Mouse (Mus musculus) Patski (cell line): ENCODE measurements around the gene Ext2. TPM values are rescaled to one million over a fixed set of nuclear protein-coding genes. Genes with fewer than 3 reads are reported as not detected.

Experiments used
- ATAC-seq: fragments of 100-300 bp; one replicate; pipeline ENCODE4 v1.8.0; 2021
- CTCF ChIA-PET: fragments of 350-600 bp; sonication (Branson Sonifier 250); formaldehyde crosslinking; loops from one replicate; lab custom pipeline; 2022; ENCODE audit warnings: inconsistent platforms; lab: Charles Lee
- POLR2A ChIA-PET: fragments of 350-600 bp; sonication (Branson Sonifier 250); formaldehyde crosslinking; loops from one replicate; lab custom pipeline; 2022; ENCODE audit warnings: antibody characterized with exemption, inconsistent platforms; lab: Charles Lee
- DNase-seq: peaks from one replicate; pipeline ENCODE4 v3.0.0-alpha.2; 2011; ENCODE audit warnings: low read depth, low spot score
- H3K27me3 ChIP-seq: fragments of 371-371 bp; one replicate; pipeline ENCODE4 v1.5.1; 2021
- CTCF ChIP-seq: fragments of 100-300 bp; IDR thresholded peaks from one replicate; pipeline ENCODE4 v1.5.1; 2021
- in situ Hi-C: fragments of 300-500 bp; cut with MboI; formaldehyde crosslinking; loops from 3 replicates; pipeline ENCODE4 v1.11.1; 2018; ENCODE audit warnings: low pct_unique_long_range_greater_than_20kb, mixed read lengths
- polyA plus RNA-seq: library from polyadenylated mRNA; unstranded; gene quantifications from one replicate; pipeline ENCODE4 v1.2.3, GENCODE M21; 2021

The Ext2 gene
- polyA plus RNA-seq, 1 experiment from 2014 or later: 196 TPM

GRCm38 (mm10) chr2:93699346-93699745 is 123.0 kb downstream of the Ext2 start:
- in situ Hi-C loops: no loop called here
- no peak for TF ChIP-seq CTCF
- DNase-seq: no peak
- CTCF ChIA-PET: no interaction called here
- ATAC-seq: no peak
- POLR2A ChIA-PET: no interaction called here
- H3K27me3 ChIP-seq: no peaks in the 10 kb centered on the region

GRCm38 (mm10) chr2:93696181-93696641 is 126.2 kb downstream of the Ext2 start:
- DNase-seq: no peak
- no peaks in the 10 kb centered on the region for H3K27me3 ChIP-seq
- no peak for TF ChIP-seq CTCF
- ChIA-PET POLR2A (interaction anchor here (0.5 kb wide), 1 partner anchor 44 kb away, joined by 5 read pairs; no protein-coding TSS in a partner anchor), CTCF (interaction anchor here (1.7 kb wide), 1 partner anchor 12 kb away, joined by 3 read pairs; no protein-coding TSS in a partner anchor)
- in situ Hi-C loops: no loop called here
- no peak for ATAC-seq

DNA sequence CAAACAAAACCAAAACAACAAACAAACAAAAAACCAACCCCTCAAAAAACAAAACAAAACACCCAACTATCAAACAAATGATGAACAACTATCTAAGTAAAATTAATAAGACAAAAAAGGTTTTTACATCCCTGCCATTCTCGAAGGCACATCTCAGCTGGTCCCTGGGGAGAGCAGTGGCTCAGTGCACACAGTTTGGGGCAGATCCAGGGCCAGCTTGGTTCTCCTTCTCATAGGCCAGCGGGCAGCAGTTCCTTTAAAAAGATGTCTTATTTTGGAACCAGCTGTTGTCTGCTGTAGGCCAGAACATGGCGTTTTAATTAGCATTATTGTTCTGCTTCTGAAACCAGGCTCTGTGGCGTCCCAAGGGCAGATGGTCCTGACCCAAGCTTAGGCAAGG is 129.3 kb downstream of the Ext2 start:
- ATAC-seq (no peak), DNase-seq (no peak)
- ChIA-PET CTCF (interaction anchor here (0.7 kb wide), 1 partner anchor 94 kb away, joined by 3 read pairs; no protein-coding TSS in a partner anchor), POLR2A (no interaction called here)
- H3K27me3 ChIP-seq: no peaks in the 10 kb centered on the region
- TF ChIP-seq CTCF: no peak
- in situ Hi-C loops: no loop called here

- DNase-seq (no peak), ATAC-seq (no peak)
- ChIA-PET CTCF (no interaction called here), POLR2A (no interaction called here)
- TF ChIP-seq CTCF: no peak
- in situ Hi-C loops: no loop called here
- H3K27me3 ChIP-seq: no peaks in the 10 kb centered on the region
Observed at GRCm38 (mm10) chr2:93690064-93690930, 132.1 kb downstream of the Ext2 start.

- no peaks in the 10 kb centered on the region for H3K27me3 ChIP-seq
- ChIA-PET POLR2A (no interaction called here), CTCF (interaction anchor here (1.0 to 1.4 kb wide), 3 partner anchors 10 to 15 kb away, joined by 3 to 7 read pairs (median 3); no protein-coding TSS in a partner anchor)
- in situ Hi-C loops: no loop called here
- DNase-seq: no peak
- no peak for ATAC-seq
- no peak for TF ChIP-seq CTCF
Observed at GRCm38 (mm10) chr2:93683674-93684073, 138.7 kb downstream of the Ext2 start.

- H3K27me3 ChIP-seq: no peaks in the 10 kb centered on the region
- ChIA-PET POLR2A (no interaction called here), CTCF (interaction anchor here (1.0 kb wide), 1 partner anchor 9 kb away, joined by 3 read pairs; no protein-coding TSS in a partner anchor)
- in situ Hi-C loops: no loop called here
- DNase-seq: no peak
- ATAC-seq: no peak
- no peak for TF ChIP-seq CTCF
Observed at GRCm38 (mm10) chr2:93682601-93683202, 139.7 kb downstream of the Ext2 start.

- in situ Hi-C loops: no loop called here
- no peak for TF ChIP-seq CTCF
- CTCF ChIA-PET: no interaction called here
- POLR2A ChIA-PET: no interaction called here
- H3K27me3 ChIP-seq: no peaks in the 10 kb centered on the region
- DNase-seq (no peak), ATAC-seq (no peak)
Observed at GRCm38 (mm10) chr2:93681321-93681720, 141.0 kb downstream of the Ext2 start.

DNA sequence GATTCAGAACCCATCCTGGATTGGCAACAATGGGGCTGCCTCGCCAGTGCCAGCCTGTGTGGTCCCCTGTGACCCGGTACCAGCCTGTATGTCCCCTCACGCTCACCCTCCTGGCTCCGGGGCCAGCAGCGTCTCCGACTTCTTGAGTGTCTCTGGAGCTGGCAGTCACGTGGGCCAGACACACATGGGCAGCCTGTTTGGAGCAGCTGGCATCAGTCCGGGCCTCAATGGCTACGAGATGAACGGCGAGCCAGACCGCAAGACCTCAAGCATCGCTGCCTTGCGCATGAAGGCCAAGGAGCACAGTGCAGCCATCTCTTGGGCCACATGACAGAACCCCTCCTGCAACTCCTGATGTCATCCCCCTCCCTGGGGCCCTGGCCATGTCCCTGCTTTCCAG is 145.1 kb downstream of the Ext2 start:
- DNase-seq (no peak), ATAC-seq (no peak)
- TF ChIP-seq CTCF: no peak
- ChIA-PET CTCF (interaction anchor here (1.1 kb wide), 1 partner anchor 8 kb away, joined by 3 read pairs; no protein-coding TSS in a partner anchor), POLR2A (no interaction called here)
- peaks cover 4% of the 10 kb centered on the region for H3K27me3 ChIP-seq
- in situ Hi-C loops: no loop called here

- ChIA-PET CTCF (no interaction called here), POLR2A (no interaction called here)
- H3K27me3 ChIP-seq: peaks cover 4% of the 10 kb centered on the region
- ATAC-seq (no peak), DNase-seq (no peak)
- no peak for TF ChIP-seq CTCF
- in situ Hi-C loops: loop anchor here (25.0 kb wide), 1 partner anchor 459 kb away; no protein-coding TSS in a partner anchor
Observed at GRCm38 (mm10) chr2:93671573-93672184, 150.7 kb downstream of the Ext2 start.

- no peak for TF ChIP-seq CTCF
- ChIA-PET POLR2A (no interaction called here), CTCF (no interaction called here)
- DNase-seq: no peak
- H3K27me3 ChIP-seq: no peaks in the 10 kb centered on the region
- no peak for ATAC-seq
- in situ Hi-C loops: loop anchor here (10.0 to 25.0 kb wide), 2 partner anchors 118 to 454 kb away; no protein-coding TSS in a partner anchor
Observed at GRCm38 (mm10) chr2:93666146-93666858, 156.1 kb downstream of the Ext2 start.
